Mouse (Mus musculus): ENCODE results near the gene Rnaseh2b.

DNA sequence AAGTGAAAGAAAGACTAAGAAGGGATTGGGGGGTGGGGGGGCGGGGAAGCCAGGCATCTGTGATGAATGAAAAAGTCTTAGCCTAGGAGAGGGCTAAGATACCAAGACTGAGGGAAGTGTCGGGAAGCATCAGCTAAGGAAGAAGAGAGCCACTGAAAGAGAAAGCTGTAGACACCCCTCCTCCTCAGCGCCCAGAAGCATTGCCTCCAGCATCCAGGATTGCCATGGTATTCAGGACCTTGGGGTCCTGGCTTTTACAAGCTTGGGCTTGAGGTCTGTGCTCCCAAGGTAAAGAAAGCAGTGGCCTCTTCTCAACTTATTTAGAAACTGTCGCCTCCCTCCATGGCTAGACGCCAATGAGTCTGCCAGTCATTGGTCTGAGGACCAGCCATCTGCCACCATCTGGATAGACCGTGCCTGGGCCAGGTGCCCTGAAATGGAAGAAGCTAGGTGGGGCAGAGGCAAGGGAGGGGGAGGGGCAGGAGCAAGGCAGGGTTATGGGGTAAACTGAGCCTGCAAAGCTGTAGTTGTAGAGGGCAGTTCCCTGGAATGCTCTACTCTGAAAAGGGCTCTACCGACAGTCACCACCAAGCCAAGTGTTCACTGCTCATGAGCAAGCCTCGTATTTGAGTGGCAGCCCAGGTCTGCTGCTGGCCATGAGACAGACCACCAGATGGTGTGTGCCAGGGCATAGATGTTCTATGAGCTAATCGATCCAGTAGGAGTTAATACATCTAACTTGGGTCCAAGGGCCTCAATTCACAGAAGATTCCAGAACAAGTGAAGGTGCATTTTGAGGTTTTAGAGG lies 97.5 kb downstream of the Rnaseh2b start:
- TF ChIP-seq CTCF (IDR thresholded peaks at IDR 0.05; ENCODE audit: low read depth, low read length) (no peak), GATA1 (IDR thresholded peaks at IDR 0.05; ENCODE audit: borderline replicate concordance, low read length) (no peak), TAL1 (conservative IDR thresholded peaks at IDR 0.05; ENCODE audit: low read depth, low read length) (no peak), GATA2 (IDR thresholded peaks at IDR 0.05; ENCODE audit: borderline replicate concordance, low read depth, low read length) (no peak), POLR2AphosphoS5 (IDR thresholded peaks at IDR 0.05; ENCODE audit: insufficient replicate concordance, low read depth, low read length) (no peak)
